Comparison of ENCODE assay signal across 8 mouse cellular contexts in the genomic region with DNA sequence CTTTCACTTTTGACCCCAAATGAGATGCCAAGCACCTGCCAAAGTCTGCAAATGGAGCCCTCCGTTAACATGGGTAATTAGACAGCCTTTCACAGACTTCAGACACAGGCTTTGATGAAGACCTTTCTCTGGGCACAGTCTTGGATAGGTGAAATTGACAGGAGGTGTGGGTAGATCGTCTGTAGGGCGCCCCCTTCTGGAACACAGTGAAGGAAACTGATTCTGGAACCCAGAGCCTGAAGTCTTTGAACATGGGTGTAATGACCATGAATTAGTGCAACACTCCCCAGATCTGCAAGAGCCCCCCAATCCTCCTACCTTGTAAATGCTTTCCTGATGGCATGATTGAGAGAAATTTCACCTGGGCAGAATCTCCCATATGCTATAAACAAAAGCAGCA.
DNase-seq lines count a peak whose midpoint lies in the region; ATAC-seq and TF ChIP-seq lines count a peak whose summit lies in the region.

No protein-coding gene starts in this region.

- no peak overlapping the region for H3K27ac ChIP-seq in forebrain, embryonic 14.5 days (ENCODE audit: low read depth, low read length)
- H3K27ac ChIP-seq in forebrain, postnatal 0 days (ENCODE audit: low read depth, low read length), result no peak overlapping the region
- H3K27ac ChIP-seq in midbrain, embryonic 11.5 days (ENCODE audit: low read depth, low read length), result no peak overlapping the region
- no peak overlapping the region for H3K27ac ChIP-seq in midbrain, embryonic 16.5 days (ENCODE audit: low read length)
- H3K27ac ChIP-seq in small intestine, adult 2 months (ENCODE audit: insufficient read depth, low read depth, low read length), result no peak overlapping the region
- H3K27ac ChIP-seq in midbrain, embryonic 14.5 days (replicated peaks; ENCODE audit: low read depth, low read length), result no peak overlapping the region

- no peaks in the 10 kb centered on the region for H3K36me3 ChIP-seq in forebrain, embryonic 14.5 days (ENCODE audit: control insufficient read depth, insufficient read depth, low read length)
- no peaks in the 10 kb centered on the region for H3K36me3 ChIP-seq in forebrain, postnatal 0 days (ENCODE audit: insufficient read depth)
- H3K36me3 ChIP-seq in midbrain, embryonic 11.5 days (ENCODE audit: control insufficient read depth, insufficient read depth, low read length), result no peaks in the 10 kb centered on the region
- no peaks in the 10 kb centered on the region for H3K36me3 ChIP-seq in midbrain, embryonic 16.5 days (ENCODE audit: control insufficient read depth, insufficient read depth, low read length)
- no peaks in the 10 kb centered on the region for H3K36me3 ChIP-seq in small intestine, adult 2 months (ENCODE audit: control insufficient read depth, insufficient read depth, low read length)
- no peaks in the 10 kb centered on the region for H3K36me3 ChIP-seq in midbrain, embryonic 14.5 days (ENCODE audit: control insufficient read depth, insufficient read depth, low read length)

- H3K4me2 ChIP-seq in forebrain, embryonic 14.5 days (ENCODE audit: low read length), result no peak overlapping the region
- H3K4me2 ChIP-seq in forebrain, postnatal 0 days (ENCODE audit: low read depth), result no peak overlapping the region
- H3K4me2 ChIP-seq in midbrain, embryonic 11.5 days, result no peak overlapping the region
- no peak overlapping the region for H3K4me2 ChIP-seq in midbrain, embryonic 16.5 days (ENCODE audit: low read length)
- no peak overlapping the region for H3K4me2 ChIP-seq in midbrain, embryonic 14.5 days (ENCODE audit: low read length)

- DNase-seq in forebrain, embryonic 14.5 days (ENCODE audit: low spot score), result peak; percentile 37
- no peak for DNase-seq in forebrain, postnatal 0 days
- DNase-seq in midbrain, embryonic 11.5 days (ENCODE audit: low spot score, missing footprints), result peak; percentile 67
- peak; percentile 30 for DNase-seq in adrenal gland, postnatal 25 days
- DNase-seq in midbrain, embryonic 14.5 days, result no peak

- WGBS in forebrain, embryonic 14.5 days, result 9% methylated on average over 3 of the region's 3 CpGs
- WGBS in forebrain, postnatal 0 days, result 13% methylated on average over 3 of the region's 3 CpGs
- 26% methylated on average over 3 of the region's 3 CpGs for WGBS in midbrain, embryonic 11.5 days
- 37% methylated on average over 3 of the region's 3 CpGs for WGBS in midbrain, embryonic 16.5 days
- 28% methylated on average over 3 of the region's 3 CpGs for WGBS in small intestine, adult 2 months
- 17% methylated on average over 3 of the region's 3 CpGs for WGBS in midbrain, embryonic 14.5 days

- no peak for TF ChIP-seq POLR2A in small intestine, adult 2 months (IDR thresholded peaks at IDR 0.05; ENCODE audit: low read depth, low read length)

- H3K27me3 ChIP-seq in forebrain, embryonic 14.5 days (replicated peaks; ENCODE audit: control insufficient read depth, insufficient read depth, low read length), result no peaks in the 10 kb centered on the region
- H3K27me3 ChIP-seq in forebrain, postnatal 0 days (ENCODE audit: insufficient read depth, low read length), result no peaks in the 10 kb centered on the region
- no peaks in the 10 kb centered on the region for H3K27me3 ChIP-seq in midbrain, embryonic 11.5 days (ENCODE audit: control insufficient read depth, insufficient read depth, low read length)
- H3K27me3 ChIP-seq in midbrain, embryonic 16.5 days (ENCODE audit: control insufficient read depth, insufficient read depth, low read depth, low read length), result no peaks in the 10 kb centered on the region
- H3K27me3 ChIP-seq in small intestine, adult 2 months (ENCODE audit: control insufficient read depth, insufficient read depth, low read length), result no peaks in the 10 kb centered on the region
- no peaks in the 10 kb centered on the region for H3K27me3 ChIP-seq in midbrain, embryonic 14.5 days (ENCODE audit: control insufficient read depth, insufficient read depth, low read length)

- TF ChIP-seq CTCF in forebrain, postnatal 0 days (IDR thresholded peaks at IDR 0.05; ENCODE audit: low read depth), result no peak
- TF ChIP-seq CTCF in small intestine, adult 2 months (IDR thresholded peaks at IDR 0.05; ENCODE audit: extremely low read depth, insufficient read length, insufficient replicate concordance, low read depth, low read length), result peak; percentile 31; the same call in 1 of the 2 replicates

- peaks cover 12% of the 10 kb centered on the region; the same call in 1 of the 2 replicates for H3K4me1 ChIP-seq in forebrain, embryonic 14.5 days (ENCODE audit: control insufficient read depth, insufficient read depth, low read length)
- no peaks in the 10 kb centered on the region for H3K4me1 ChIP-seq in forebrain, postnatal 0 days (ENCODE audit: insufficient read depth)
- H3K4me1 ChIP-seq in midbrain, embryonic 11.5 days (ENCODE audit: control insufficient read depth, insufficient read depth, low read length), result peaks cover 9% of the 10 kb centered on the region; the same call in 1 of the 2 replicates
- H3K4me1 ChIP-seq in midbrain, embryonic 16.5 days (ENCODE audit: control insufficient read depth, insufficient read depth, low read length), result no peaks in the 10 kb centered on the region
- H3K4me1 ChIP-seq in small intestine, adult 2 months (ENCODE audit: control insufficient read depth, insufficient read depth, insufficient read length, low read length), result no peaks in the 10 kb centered on the region
- no peaks in the 10 kb centered on the region for H3K4me1 ChIP-seq in midbrain, embryonic 14.5 days (ENCODE audit: control insufficient read depth, insufficient read depth, low read length)

- H3K9me3 ChIP-seq in forebrain, embryonic 14.5 days (replicated peaks; ENCODE audit: control insufficient read depth, low read length), result no peaks in the 10 kb centered on the region
- H3K9me3 ChIP-seq in forebrain, postnatal 0 days (ENCODE audit: low read length), result no peaks in the 10 kb centered on the region
- H3K9me3 ChIP-seq in midbrain, embryonic 11.5 days (ENCODE audit: control insufficient read depth, low read length), result no peaks in the 10 kb centered on the region
- H3K9me3 ChIP-seq in midbrain, embryonic 16.5 days (replicated peaks; ENCODE audit: control insufficient read depth, low read length, poor library complexity, severe bottlenecking), result no peaks in the 10 kb centered on the region
- H3K9me3 ChIP-seq in midbrain, embryonic 14.5 days (ENCODE audit: control insufficient read depth, low read length), result no peaks in the 10 kb centered on the region

- ATAC-seq in forebrain, embryonic 14.5 days, result no peak
- ATAC-seq in forebrain, postnatal 0 days, result no peak
- ATAC-seq in midbrain, embryonic 11.5 days (ENCODE audit: low FRiP score), result no peak
- ATAC-seq in midbrain, embryonic 16.5 days, result no peak
- ATAC-seq in monocyte, adult 5-6 weeks (replicated peaks; ENCODE audit: insufficient number of reproducible peaks, low FRiP score, low TSS enrichment, poor library complexity, severe bottlenecking), result no peak
- no peak for ATAC-seq in midbrain, embryonic 14.5 days (ENCODE audit: low FRiP score, low TSS enrichment)

- no peak overlapping the region for H3K9ac ChIP-seq in forebrain, embryonic 14.5 days (ENCODE audit: low read length)
- no peak overlapping the region for H3K9ac ChIP-seq in forebrain, postnatal 0 days
- no peak overlapping the region for H3K9ac ChIP-seq in midbrain, embryonic 11.5 days (ENCODE audit: low read length)
- no peak overlapping the region for H3K9ac ChIP-seq in midbrain, embryonic 16.5 days (ENCODE audit: low read depth, low read length)
- H3K9ac ChIP-seq in midbrain, embryonic 14.5 days (replicated peaks; ENCODE audit: low read length), result no peak overlapping the region

- no peak overlapping the region for H3K4me3 ChIP-seq in forebrain, embryonic 14.5 days (ENCODE audit: low read depth, low read length)
- H3K4me3 ChIP-seq in forebrain, postnatal 0 days (ENCODE audit: low read depth, low read length), result no peak overlapping the region
- no peak overlapping the region for H3K4me3 ChIP-seq in midbrain, embryonic 11.5 days (ENCODE audit: low read depth, low read length)
- no peak overlapping the region for H3K4me3 ChIP-seq in midbrain, embryonic 16.5 days (ENCODE audit: low read depth, low read length)
- no peak overlapping the region for H3K4me3 ChIP-seq in small intestine, adult 2 months (ENCODE audit: low read depth, low read length)
- no peak overlapping the region for H3K4me3 ChIP-seq in midbrain, embryonic 14.5 days (replicated peaks; ENCODE audit: low read depth, low read length)

Comparison
In these comparisons a context has a peak if more than half of its experiments do, and no peak if none do; other contexts are left out.
1. DNase-seq: peak in forebrain, embryonic 14.5 days (single experiment), midbrain, embryonic 11.5 days (single experiment) and adrenal gland, postnatal 25 days (single experiment); none in forebrain, postnatal 0 days (single experiment) and midbrain, embryonic 14.5 days (single experiment).